Mouse (Mus musculus) liver, embryonic 15.5 days (tissue): Measurements from ENCODE around the gene Cfap126. TPM values are rescaled to one million over a fixed set of nuclear protein-coding genes. Genes with fewer than 3 reads are reported as not detected.

Source experiments
- ATAC-seq: fragments of 200-750 bp; cut with Nextera tagmentation; 2 replicates; pipeline ENCODE4 v1.8.0; 2017; ENCODE audit warnings: moderate number of reproducible peaks, mild to moderate bottlenecking, moderate library complexity; ENCODE audit not compliant: insufficient read depth
- H3K27ac ChIP-seq: fragments of 300-500 bp; sonication (generic); replicated peaks from 2 replicates; pipeline ENCODE4 v1.5.1; 2015; ENCODE audit warnings: mild to moderate bottlenecking, inconsistent platforms
- H3K27me3 ChIP-seq: fragments of 300-500 bp; sonication (generic); 2 replicates; pipeline ENCODE4 v1.6.1; 2015; ENCODE audit warnings: mild to moderate bottlenecking, inconsistent platforms
- H3K36me3 ChIP-seq: fragments of 300-500 bp; sonication (generic); replicated peaks from 2 replicates; pipeline ENCODE4 v1.6.1; 2015; ENCODE audit warnings: moderate library complexity, mild to moderate bottlenecking, inconsistent platforms
- H3K4me1 ChIP-seq: fragments of 300-500 bp; sonication (generic); replicated peaks from 2 replicates; pipeline ENCODE4 v1.6.1; 2015; ENCODE audit warnings: inconsistent platforms
- H3K4me2 ChIP-seq: fragments of 300-500 bp; sonication (generic); 2 replicates; pipeline ENCODE4 v1.6.1; 2015; ENCODE audit warnings: moderate library complexity, mild to moderate bottlenecking, inconsistent platforms
- H3K4me3 ChIP-seq: fragments of 300-500 bp; sonication (generic); replicated peaks from 2 replicates; pipeline ENCODE4 v1.5.1; 2015; ENCODE audit warnings: mild to moderate bottlenecking, inconsistent platforms
- H3K9ac ChIP-seq: fragments of 300-500 bp; sonication (generic); 2 replicates; pipeline ENCODE4 v1.6.1; 2015; ENCODE audit warnings: moderate library complexity, mild to moderate bottlenecking, inconsistent platforms
- H3K9me3 ChIP-seq: fragments of 300-500 bp; sonication (generic); replicated peaks from 2 replicates; pipeline ENCODE4 v1.6.1; 2016; ENCODE audit warnings: inconsistent platforms
- WGBS: fragments of 180-500 bp; shearing (Covaris S2); methylation state at CpG from one replicate; pipeline ENCODE4 v1.1.7; 2015; ENCODE audit warnings: mixed read lengths; ENCODE audit not compliant: insufficient replicate concordance; 5-methylcytosine and 5-hydroxymethylcytosine counted together
- polyA plus RNA-seq: library from polyadenylated mRNA; unstranded; fragments of >200 nt; fragmentation: Nextera tagmentation; extraction: Ambion mirVana; gene quantifications from 2 replicates; pipeline ENCODE4 v1.2.1, GENCODE M21; 2015

Gene Cfap126
- polyA plus RNA-seq, 1 experiment from 2014 or later: 1.7 TPM

GRCm38 (mm10) chr1:171096110-171096964 is 17.4 kb upstream of the Cfap126 start:
- peak overlapping the region; percentile 20 for H3K4me2 ChIP-seq

GRCm38 (mm10) chr1:171097136-171097535 is 16.6 kb upstream of the Cfap126 start:
- Histone ChIP-seq H3K36me3 (no peaks in the 10 kb centered on the region), H3K9me3 (no peaks in the 10 kb centered on the region), H3K4me3 (no peak overlapping the region), H3K9ac (no peak overlapping the region), H3K4me1 (peaks cover 57% of the 10 kb centered on the region), H3K4me2 (0 out of 2 replicates have a peak overlapping the region, but pooled peaks have one; percentile 5), H3K27ac (no peak overlapping the region), H3K27me3 (no peaks in the 10 kb centered on the region)
- ATAC-seq: no peak

More at GRCm38 (mm10) chr1:171096110-171096964, 17.4 kb upstream of the Cfap126 start:
- WGBS: 38% methylated on average over 10 of the region's 10 CpGs
- Histone ChIP-seq H3K4me3 (no peak overlapping the region), H3K9ac (no peak overlapping the region), H3K27me3 (no peaks in the 10 kb centered on the region), H3K4me1 (peaks cover 51% of the 10 kb centered on the region), H3K9me3 (no peaks in the 10 kb centered on the region), H3K36me3 (no peaks in the 10 kb centered on the region), H3K27ac (no peak overlapping the region)
- ATAC-seq: no peak

- Histone ChIP-seq H3K27me3 (no peaks in the 10 kb centered on the region), H3K9me3 (no peaks in the 10 kb centered on the region), H3K9ac (no peak overlapping the region), H3K4me3 (no peak overlapping the region), H3K4me2 (0 out of 2 replicates have a peak overlapping the region, but pooled peaks have one; percentile 5), H3K36me3 (no peaks in the 10 kb centered on the region), H3K27ac (no peak overlapping the region), H3K4me1 (peaks cover 62% of the 10 kb centered on the region)
- ATAC-seq: 0 out of 2 replicates have a peak, but pooled peaks have one; percentile 4
- 17% methylated on average over 2 of the region's 2 CpGs for WGBS
Observed at GRCm38 (mm10) chr1:171097612-171098011, 16.1 kb upstream of the Cfap126 start.

GRCm38 (mm10) chr1:171101033-171101432 is 12.7 kb upstream of the Cfap126 start:
- WGBS: 32% methylated on average over 2 of the region's 2 CpGs

GRCm38 (mm10) chr1:171101733-171102546 is 11.8 kb upstream of the Cfap126 start:
- no peaks in the 10 kb centered on the region for H3K27me3 ChIP-seq
- under 1% methylated on average over 40 of the region's 40 CpGs for WGBS
- H3K4me3 ChIP-seq: peak overlapping the region; percentile 73
- H3K27ac ChIP-seq: peak overlapping the region; percentile 76
- H3K4me1 ChIP-seq: peaks cover 52% of the 10 kb centered on the region
- peak overlapping the region; percentile 94 for H3K4me2 ChIP-seq
- H3K9ac ChIP-seq: peak overlapping the region; percentile 67
- H3K9me3 ChIP-seq: no peaks in the 10 kb centered on the region
- H3K36me3 ChIP-seq: no peaks in the 10 kb centered on the region
- ATAC-seq: peak; percentile 77

More at GRCm38 (mm10) chr1:171101033-171101432, 12.7 kb upstream of the Cfap126 start:
- 0 out of 2 replicates have a peak overlapping the region, but pooled peaks have one; percentile 5 for H3K4me3 ChIP-seq
- peak overlapping the region; percentile 94 for H3K4me2 ChIP-seq
- no peak for ATAC-seq
- H3K4me1 ChIP-seq: peaks cover 61% of the 10 kb centered on the region
- H3K9me3 ChIP-seq: no peaks in the 10 kb centered on the region
- H3K36me3 ChIP-seq: no peaks in the 10 kb centered on the region
- H3K9ac ChIP-seq: no peak overlapping the region
- H3K27me3 ChIP-seq: no peaks in the 10 kb centered on the region
- no peak overlapping the region for H3K27ac ChIP-seq

GRCm38 (mm10) chr1:171102547-171103177 is 11.1 kb upstream of the Cfap126 start:
- no peaks in the 10 kb centered on the region for H3K9me3 ChIP-seq
- peak; percentile 80 for ATAC-seq
- H3K36me3 ChIP-seq: no peaks in the 10 kb centered on the region
- WGBS: under 1% methylated on average over 35 of the region's 35 CpGs
- peak overlapping the region; percentile 73 for H3K4me3 ChIP-seq
- H3K9ac ChIP-seq: peak overlapping the region; percentile 67
- peaks cover 45% of the 10 kb centered on the region for H3K4me1 ChIP-seq
- peak overlapping the region; percentile 76 for H3K27ac ChIP-seq
- no peaks in the 10 kb centered on the region for H3K27me3 ChIP-seq
- H3K4me2 ChIP-seq: peak overlapping the region; percentile 94

GRCm38 (mm10) chr1:171103179-171103840 is 10.4 kb upstream of the Cfap126 start:
- Histone ChIP-seq H3K4me2 (peak overlapping the region; percentile 94), H3K9me3 (no peaks in the 10 kb centered on the region), H3K27me3 (no peaks in the 10 kb centered on the region), H3K27ac (peak overlapping the region; percentile 9), H3K36me3 (no peaks in the 10 kb centered on the region), H3K4me1 (peaks cover 39% of the 10 kb centered on the region), H3K4me3 (peak overlapping the region; percentile 73), H3K9ac (no peak overlapping the region; the same call in 1 of the 2 replicates)
- 8% methylated on average over 10 of the region's 10 CpGs for WGBS
- peak; percentile 9 for ATAC-seq

GRCm38 (mm10) chr1:171105226-171105625 is 8.5 kb upstream of the Cfap126 start:
- no peaks in the 10 kb centered on the region for H3K9me3 ChIP-seq
- H3K9ac ChIP-seq: no peak overlapping the region
- peaks cover 40% of the 10 kb centered on the region for H3K4me1 ChIP-seq
- no peaks in the 10 kb centered on the region for H3K27me3 ChIP-seq
- ATAC-seq: no peak
- H3K4me2 ChIP-seq: no peak overlapping the region
- H3K4me3 ChIP-seq: no peak overlapping the region
- no peak overlapping the region for H3K27ac ChIP-seq
- 71% methylated on average over 6 of the region's 6 CpGs for WGBS
- H3K36me3 ChIP-seq: no peaks in the 10 kb centered on the region

- Histone ChIP-seq H3K4me2 (no peak overlapping the region), H3K9ac (no peak overlapping the region), H3K4me3 (no peak overlapping the region), H3K27ac (no peak overlapping the region), H3K36me3 (no peaks in the 10 kb centered on the region), H3K9me3 (no peaks in the 10 kb centered on the region), H3K4me1 (peaks cover 46% of the 10 kb centered on the region), H3K27me3 (no peaks in the 10 kb centered on the region)
- 43% methylated on average over 9 of the region's 9 CpGs for WGBS
- ATAC-seq: no peak; the same call in 1 of the 2 replicates
Observed at GRCm38 (mm10) chr1:171109620-171110019, 4.1 kb upstream of the Cfap126 start.

- Histone ChIP-seq H3K9me3 (no peaks in the 10 kb centered on the region), H3K9ac (peak overlapping the region; percentile 58; the same call in 1 of the 2 replicates), H3K4me3 (peak overlapping the region; percentile 69), H3K4me2 (peak overlapping the region; percentile 85), H3K27ac (0 out of 2 replicates have a peak overlapping the region, but pooled peaks have one; percentile 14), H3K4me1 (peaks cover 55% of the 10 kb centered on the region), H3K36me3 (no peaks in the 10 kb centered on the region), H3K27me3 (no peaks in the 10 kb centered on the region)
- 24% methylated on average over 15 of the region's 15 CpGs for WGBS
- ATAC-seq: no peak
Observed at GRCm38 (mm10) chr1:171110659-171111019, 3.1 kb upstream of the Cfap126 start.
